9 mouse cellular contexts compared by ENCODE assay signal in genomic region chr15:84772191-84773111, GRCm38 (mm10). TPM values are rescaled to one million over a fixed set of nuclear protein-coding genes. Genes with fewer than 3 reads are reported as not detected.
A peak's percentile ranks its signal among the peaks of the same experiment; 100 is the strongest.
DNase-seq lines count a peak whose midpoint lies in the region; ATAC-seq and TF ChIP-seq lines count a peak whose summit lies in the region.
"Had no signal": no experiment of that assay in that cellular context is flagged by ENCODE, and none has a peak within 500 bp of the region (broad histone marks: within the 10 kb centered on the region; RNA-seq: fewer than 3 reads in every experiment).

No protein-coding gene starts in this region.

- no peak overlapping the region for H3K27ac ChIP-seq in CH12.LX (ENCODE audit: insufficient read depth, low read depth)
- H3K27ac ChIP-seq in embryonic facial prominence, embryonic 15.5 days (replicated peaks): no peak overlapping the region
- no peak overlapping the region for H3K27ac ChIP-seq in intestine, embryonic 16.5 days (ENCODE audit: low read length)
- H3K27ac ChIP-seq: macrophage had no signal

- DNase-seq in kidney, adult 9 months: peak; percentile 23
- DNase-seq in kidney, adult 11 months: no peak
- peak; percentile 43 for DNase-seq in CH12.LX (ENCODE audit: extremely low read depth)
- peak; percentile 45 for DNase-seq in adrenal gland, postnatal 25 days
- DNase-seq in urinary bladder, adult 18-20 months (ENCODE audit: low spot score in 2 of 2): no peak
- no peak for DNase-seq in heart, postnatal 4 days

- in situ Hi-C loops in CH12.LX (cut with MboI; ENCODE audit: low pct_ligation_motif_present, low pct_unique_long_range_greater_than_20kb, low sequenced_read_pairs): loop anchor here (10.0 kb wide), 1 partner anchor 222 kb away; no protein-coding TSS in a partner anchor

- H3K79me2 ChIP-seq in CH12.LX (replicated peaks; ENCODE audit: control insufficient read depth, extremely low read depth, insufficient read depth, poor library complexity, severe bottlenecking): no peaks in the 10 kb centered on the region

- ATAC-seq in embryonic facial prominence, embryonic 15.5 days (ENCODE audit: insufficient number of reproducible peaks, low FRiP score, low TSS enrichment, low read depth): peak; percentile 52; the same call in 1 of the 2 replicates
- no peak; the same call in 1 of the 2 replicates for ATAC-seq in intestine, embryonic 16.5 days

- no peaks in the 10 kb centered on the region for H3K36me3 ChIP-seq in CH12.LX (replicated peaks in 1 of 2; ENCODE audit: control insufficient read depth in 1 of 2, insufficient read depth in 1 of 2, low read length in 1 of 2)
- H3K36me3 ChIP-seq in embryonic facial prominence, embryonic 15.5 days: no peaks in the 10 kb centered on the region
- no peaks in the 10 kb centered on the region for H3K36me3 ChIP-seq in intestine, embryonic 16.5 days (ENCODE audit: control insufficient read depth, insufficient read depth, low read length)

- peak; percentile 61 for TF ChIP-seq RAD21 in CH12.LX (IDR thresholded peaks at IDR 0.05; ENCODE audit: low read depth, low read length)

- TF ChIP-seq EP300 in CH12.LX (IDR thresholded peaks at IDR 0.05; ENCODE audit: low read length): no peak

- H3K4me2 ChIP-seq in CH12.LX (ENCODE audit: insufficient read depth, low read depth, poor library complexity, severe bottlenecking): no peak overlapping the region
- H3K4me2 ChIP-seq in embryonic facial prominence, embryonic 15.5 days (replicated peaks): no peak overlapping the region
- H3K4me2 ChIP-seq in intestine, embryonic 16.5 days (ENCODE audit: low read depth, low read length): no peak overlapping the region

- TF ChIP-seq POLR2A in CH12.LX (IDR thresholded peaks at IDR 0.05; ENCODE audit: low read depth, low read length): no peak

- peaks cover 4% of the 10 kb centered on the region for H3K27me3 ChIP-seq in CH12.LX (replicated peaks)
- no peaks in the 10 kb centered on the region for H3K27me3 ChIP-seq in embryonic facial prominence, embryonic 15.5 days
- no peaks in the 10 kb centered on the region for H3K27me3 ChIP-seq in intestine, embryonic 16.5 days (replicated peaks; ENCODE audit: control insufficient read depth, insufficient read depth, low read length)

- dilution Hi-C loops in CH12.LX (cut with MboI; ENCODE audit: extremely low pct_ligation_motif_present, extremely low pct_unique_long_range_greater_than_20kb, low sequenced_read_pairs): no loop called here

- TF ChIP-seq CTCF in CH12.LX (conservative IDR thresholded peaks at IDR 0.05 in 1 of 2, IDR thresholded peaks at IDR 0.05 in 1 of 2; ENCODE audit: low read depth in 2 of 2, low read length in 2 of 2): peak; percentile 45 to 72; a peak in 3 of 4 replicates

- WGBS in embryonic facial prominence, embryonic 15.5 days: 69% methylated on average over 21 of the region's 21 CpGs
- 75% methylated on average over 21 of the region's 21 CpGs for WGBS in intestine, embryonic 16.5 days

- peaks cover 4 to 17% of the 10 kb centered on the region in 2 experiments; a peak in 3 of 4 replicates for H3K4me1 ChIP-seq in CH12.LX (ENCODE audit: control insufficient read depth in 1 of 2, insufficient read depth in 2 of 2)
- H3K4me1 ChIP-seq in embryonic facial prominence, embryonic 15.5 days: peaks cover 31% of the 10 kb centered on the region
- no peaks in the 10 kb centered on the region for H3K4me1 ChIP-seq in intestine, embryonic 16.5 days (ENCODE audit: control insufficient read depth, insufficient read depth, low read length)

- no peaks in the 10 kb centered on the region for H3K9me3 ChIP-seq in CH12.LX (replicated peaks; ENCODE audit: low read length)
- H3K9me3 ChIP-seq in embryonic facial prominence, embryonic 15.5 days (replicated peaks): no peaks in the 10 kb centered on the region
- H3K9me3 ChIP-seq in intestine, embryonic 16.5 days (ENCODE audit: control insufficient read depth, low read length): no peaks in the 10 kb centered on the region

- H3K4me3 ChIP-seq in CH12.LX (replicated peaks in 1 of 3; ENCODE audit: low read depth in 2 of 3, low read length in 2 of 3, poor library complexity in 1 of 3): no peak overlapping the region
- no peak overlapping the region for H3K4me3 ChIP-seq in embryonic facial prominence, embryonic 15.5 days (replicated peaks)
- no peak overlapping the region for H3K4me3 ChIP-seq in intestine, embryonic 16.5 days (ENCODE audit: low read length)

- H3K9ac ChIP-seq in CH12.LX (ENCODE audit: insufficient read depth, low read depth): no peak overlapping the region
- no peak overlapping the region for H3K9ac ChIP-seq in embryonic facial prominence, embryonic 15.5 days
- no peak overlapping the region for H3K9ac ChIP-seq in intestine, embryonic 16.5 days (ENCODE audit: low read depth, low read length)

TF ChIP-seq in CH12.LX, 34 proteins besides CTCF, POLR2A, EP300 and RAD21:
- peak; percentile 71 for TF ChIP-seq SMC3 (IDR thresholded peaks at IDR 0.05; ENCODE audit: low read depth, low read length)
- TF ChIP-seq NELFE (IDR thresholded peaks at IDR 0.05; ENCODE audit: low read depth, low read length): no peak
- peak; percentile 92 for TF ChIP-seq MAX (IDR thresholded peaks at IDR 0.05; ENCODE audit: low read length)
- TF ChIP-seq USF1 (IDR thresholded peaks at IDR 0.05; ENCODE audit: low read depth, low read length): peak; percentile 85
- no peak for TF ChIP-seq ZC3H11A (IDR thresholded peaks at IDR 0.05; ENCODE audit: low read depth, low read length)
- no peak for TF ChIP-seq ELF1 (IDR thresholded peaks at IDR 0.05; ENCODE audit: low read depth, low read length)
- TF ChIP-seq USF2 (conservative IDR thresholded peaks at IDR 0.05; ENCODE audit: low read depth, low read length): peak; percentile 90

RNA-seq across cellular contexts. Expression of gene Arhgap8, which starts 52.6 kb away (rescaled TPM):
- total RNA-seq in CH12.LX (2012; rRNA removed) (0.08 TPM in 1 of 2 replicates, not detected in the other), CH12.LX (2014; rRNA removed) (not detected in 2 replicates)
- not detected in 2 replicates for polyA plus RNA-seq in CH12.LX (2012; ENCODE audit: insufficient read length, low read depth)
- 0.76 TPM in 1 of 2 replicates, not detected in the other for total RNA-seq in adrenal gland, postnatal 25 days (2021)
- polyA plus RNA-seq in embryonic facial prominence, embryonic 15.5 days (2015; fragmentation: Nextera tagmentation; extraction: Ambion mirVana): 4.8 and 6.3 TPM in 2 replicates
- total RNA-seq in heart, postnatal 4 days (2021): 1 to 10 TPM; 3.8 to 4.0 TPM
- 14.3 and 16.3 TPM in 2 replicates for polyA plus RNA-seq in intestine, embryonic 16.5 days (2015; fragmentation: Nextera tagmentation; extraction: Ambion mirVana)
- polyA plus RNA-seq: macrophage had no signal

Comparison
In these comparisons a context has a peak if more than half of its experiments do, and no peak if none do; other contexts are left out.
1. DNase-seq: peak in kidney, adult 9 months (single experiment), CH12.LX (single experiment) and adrenal gland, postnatal 25 days (single experiment); none in kidney, adult 11 months (single experiment), urinary bladder, adult 18-20 months (0 of 2) and heart, postnatal 4 days (single experiment).